Mouse (Mus musculus): ENCODE measurements around the gene Gm7954. TPM values are rescaled to one million over a fixed set of nuclear protein-coding genes. Genes with fewer than 3 reads are reported as not detected.
"Not testable (repeated sequence)": the region's sequence is repeated elsewhere in the genome, so short reads cannot be mapped to it uniquely, and the experiment has no call there.

Gene Gm7954
- not detected in 2 replicates for polyA plus RNA-seq (2012; ENCODE audit: insufficient read depth, insufficient read length, missing spikeins)

GRCm38 (mm10) chr14:41453418-41453817 is at the start of gene Gm7954:
Gm7954 (minus strand) TSS chr14:41453518.
- not testable (repeated sequence) for H3K4me1 ChIP-seq (ENCODE audit: control insufficient read depth, insufficient read depth, low read length); H3K27ac ChIP-seq (ENCODE audit: insufficient read depth, low read depth, low read length); H3K4me3 ChIP-seq (ENCODE audit: insufficient read depth, low read length)

GRCm38 (mm10) chr14:41489385-41489784 is 36.1 kb upstream of the Gm7954 start, which contains the start of gene Gm3486:
Gm3486 (minus strand) TSS chr14:41489485.
- not testable (repeated sequence) for H3K4me3 ChIP-seq (ENCODE audit: insufficient read depth, low read length); H3K4me1 ChIP-seq (ENCODE audit: control insufficient read depth, insufficient read depth, low read length); H3K27ac ChIP-seq (ENCODE audit: insufficient read depth, low read depth, low read length)

- not testable (repeated sequence) for H3K4me1 ChIP-seq (ENCODE audit: control insufficient read depth, insufficient read depth, low read length); H3K4me3 ChIP-seq (ENCODE audit: insufficient read depth, low read length); H3K27ac ChIP-seq (ENCODE audit: insufficient read depth, low read depth, low read length)
These were observed 27.8 kb downstream of the Gm7954 start for GRCm38 (mm10) chr14:41425393-41426075.

- not testable (repeated sequence) for H3K4me1 ChIP-seq (ENCODE audit: control insufficient read depth, insufficient read depth, low read length); H3K27ac ChIP-seq (ENCODE audit: insufficient read depth, low read depth, low read length); H3K4me3 ChIP-seq (ENCODE audit: insufficient read depth, low read length)
These were observed 28.6 kb downstream of the Gm7954 start for GRCm38 (mm10) chr14:41424694-41425093.

GRCm38 (mm10) chr14:41408181-41408580 is 45.1 kb downstream of the Gm7954 start, which contains the start of gene Gm6482:
Gm6482 (minus strand) TSS chr14:41408281.
- not testable (repeated sequence) for H3K27ac ChIP-seq (ENCODE audit: insufficient read depth, low read depth, low read length); H3K4me1 ChIP-seq (ENCODE audit: control insufficient read depth, insufficient read depth, low read length); H3K4me3 ChIP-seq (ENCODE audit: insufficient read depth, low read length)

Other genes starting within 250 kb of the Gm7954 start
- not detected in 2 replicates for gene Gm2832, start 174.7 kb downstream of the Gm7954 start, polyA plus RNA-seq (2012; ENCODE audit: insufficient read depth, insufficient read length, missing spikeins)
- not detected in 2 replicates for gene Gm5798, start 104.9 kb downstream of the Gm7954 start, polyA plus RNA-seq (2012; ENCODE audit: insufficient read depth, insufficient read length, missing spikeins)
- gene Gm7945, start 67.1 kb downstream of the Gm7954 start, polyA plus RNA-seq (2012; ENCODE audit: insufficient read depth, insufficient read length, missing spikeins), result not detected in 2 replicates
- gene Gm6482, start 45.2 kb downstream of the Gm7954 start, polyA plus RNA-seq (2012; ENCODE audit: insufficient read depth, insufficient read length, missing spikeins), result not detected in 2 replicates
- not detected in 2 replicates for gene Gm3486, start 36.0 kb upstream of the Gm7954 start, polyA plus RNA-seq (2012; ENCODE audit: insufficient read depth, insufficient read length, missing spikeins)
- gene Gm7970, start 102.1 kb upstream of the Gm7954 start, polyA plus RNA-seq (2012; ENCODE audit: insufficient read depth, insufficient read length, missing spikeins), result not detected in 2 replicates
- gene 1700049E17Rik2, start 119.7 kb upstream of the Gm7954 start, polyA plus RNA-seq (2012; ENCODE audit: insufficient read depth, insufficient read length, missing spikeins), result not detected in 2 replicates
- not detected in 2 replicates for gene Gm3072, start 171.1 kb upstream of the Gm7954 start, polyA plus RNA-seq (2012; ENCODE audit: insufficient read depth, insufficient read length, missing spikeins)
- not detected in 2 replicates for gene Gm3676, start 193.0 kb upstream of the Gm7954 start, polyA plus RNA-seq (2012; ENCODE audit: insufficient read depth, insufficient read length, missing spikeins)
- gene Gm8068, start 248.4 kb upstream of the Gm7954 start, polyA plus RNA-seq (2012; ENCODE audit: insufficient read depth, insufficient read length, missing spikeins), result not detected in 2 replicates

All from bone marrow macrophage, adult 2 months (primary cell).